Mouse (Mus musculus) stomach, embryonic 16.5 days (tissue): ENCODE results near the gene Map3k6. TPM values are rescaled to one million over a fixed set of nuclear protein-coding genes. Genes with fewer than 3 reads are reported as not detected.
A peak's percentile ranks its signal among the peaks of the same experiment; 100 is the strongest.

Experiments
- ATAC-seq: fragments of 200-750 bp; cut with Nextera tagmentation; 2 replicates; pipeline ENCODE4 v1.8.0; 2017; ENCODE audit warnings: moderate number of reproducible peaks, moderate TSS enrichment; ENCODE audit not compliant: insufficient read depth, low FRiP score
- H3K27ac ChIP-seq: fragments of 300-500 bp; sonication (generic); 2 replicates; pipeline ENCODE4 v1.5.1; 2014; ENCODE audit warnings: low read length
- H3K27me3 ChIP-seq: fragments of 300-500 bp; sonication (generic); 2 replicates; pipeline ENCODE4 v1.6.1; 2014; ENCODE audit warnings: low read length, control low read depth, mixed read lengths; ENCODE audit not compliant: control insufficient read depth, insufficient read depth
- H3K36me3 ChIP-seq: fragments of 300-500 bp; sonication (generic); 2 replicates; pipeline ENCODE4 v1.6.1; 2014; ENCODE audit warnings: low read length; ENCODE audit not compliant: control insufficient read depth, insufficient read depth
- H3K4me1 ChIP-seq: fragments of 300-500 bp; sonication (generic); 2 replicates; pipeline ENCODE4 v1.6.1; 2014; ENCODE audit warnings: low read length, control low read depth, mixed read lengths; ENCODE audit not compliant: control insufficient read depth, insufficient read depth
- H3K4me2 ChIP-seq: fragments of 300-500 bp; sonication (generic); 2 replicates; pipeline ENCODE4 v1.6.1; 2014; ENCODE audit warnings: low read depth, low read length, mixed read lengths
- H3K4me3 ChIP-seq: fragments of 300-500 bp; sonication (generic); replicated peaks from 2 replicates; pipeline ENCODE4 v1.5.1; 2014; ENCODE audit warnings: mild to moderate bottlenecking, low read length
- H3K9ac ChIP-seq: fragments of 300-500 bp; sonication (generic); 2 replicates; pipeline ENCODE4 v1.6.1; 2014; ENCODE audit warnings: low read length
- H3K9me3 ChIP-seq: fragments of 300-500 bp; sonication (generic); replicated peaks from 2 replicates; pipeline ENCODE4 v1.6.1; 2016; ENCODE audit warnings: low read length, control low read depth; ENCODE audit not compliant: control insufficient read depth
- WGBS: fragments of 180-500 bp; shearing (Covaris S2); extraction: QIAGEN DNeasy Blood & Tissue Kit; methylation state at CpG from one replicate; pipeline ENCODE4 v1.1.7; 2014; 5-methylcytosine and 5-hydroxymethylcytosine counted together
- polyA plus RNA-seq: library from polyadenylated mRNA; unstranded; fragments of >200 nt; fragmentation: Nextera tagmentation; extraction: Ambion mirVana; gene quantifications from 2 replicates; pipeline ENCODE4 v1.2.1, GENCODE M21; 2015

The Map3k6 gene
- polyA plus RNA-seq, 1 experiment from 2014 or later = 17.1 TPM

- Histone ChIP-seq H3K4me3 (no peak overlapping the region), H3K9ac (peak overlapping the region; percentile 38), H3K36me3 (peaks cover 8% of the 10 kb centered on the region), H3K4me1 (peaks cover 55% of the 10 kb centered on the region), H3K9me3 (no peaks in the 10 kb centered on the region), H3K27me3 (no peaks in the 10 kb centered on the region), H3K4me2 (peak overlapping the region; percentile 10; the same call in 1 of the 2 replicates), H3K27ac (peak overlapping the region; percentile 74)
- ATAC-seq = peak; percentile 1; the same call in 1 of the 2 replicates
- 38% methylated on average over 21 of the region's 21 CpGs for WGBS
Observed at GRCm38 (mm10) chr4:133200343-133200742, 40.3 kb upstream of the Map3k6 start.

DNA sequence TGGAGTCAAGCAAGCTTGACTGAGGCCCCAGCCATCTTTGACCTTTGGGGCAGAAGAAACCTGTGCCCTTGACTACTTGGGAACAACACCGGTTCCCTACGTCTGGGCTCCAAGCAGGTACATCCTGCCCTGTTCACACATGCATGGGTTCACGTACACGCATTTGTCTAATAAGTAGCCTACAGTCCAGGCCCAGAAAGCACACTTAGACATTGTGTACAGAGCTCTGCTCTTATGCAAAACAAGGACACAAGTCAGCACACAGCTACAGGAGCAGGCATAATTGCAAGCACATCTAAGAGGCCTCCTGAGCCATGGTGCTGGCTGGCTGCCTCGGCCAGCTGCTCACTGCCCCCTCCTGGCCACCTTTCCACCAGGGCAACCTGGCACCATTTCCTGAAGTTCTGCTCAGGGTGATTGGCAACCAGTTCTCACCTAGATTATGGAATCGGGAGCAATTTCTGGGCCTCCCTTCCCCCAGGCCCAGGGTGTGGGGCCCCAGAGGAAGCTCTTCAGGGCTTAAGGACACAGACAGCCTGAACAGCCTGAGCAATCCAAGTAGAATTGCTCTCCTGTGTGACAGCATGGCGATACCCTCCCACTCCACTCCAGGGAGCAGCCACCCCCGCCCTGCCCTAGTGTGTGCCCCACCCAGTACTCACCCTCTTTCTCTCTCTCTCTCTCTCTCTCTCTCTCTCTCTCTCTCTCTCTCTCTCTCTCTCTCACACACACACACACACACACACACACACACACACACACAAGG lies 39.4 kb upstream of the Map3k6 start:
- Histone ChIP-seq H3K9me3 (no peaks in the 10 kb centered on the region), H3K36me3 (peaks cover 1% of the 10 kb centered on the region; the same call in 1 of the 2 replicates), H3K4me1 (peaks cover 55% of the 10 kb centered on the region), H3K27ac (peak overlapping the region; percentile 74), H3K27me3 (no peaks in the 10 kb centered on the region), H3K4me3 (no peak overlapping the region), H3K9ac (peak overlapping the region; percentile 41), H3K4me2 (no peak overlapping the region)
- ATAC-seq = peak; percentile 26; the same call in 1 of the 2 replicates
- WGBS = 56% methylated on average over 8 of the region's 8 CpGs

DNA sequence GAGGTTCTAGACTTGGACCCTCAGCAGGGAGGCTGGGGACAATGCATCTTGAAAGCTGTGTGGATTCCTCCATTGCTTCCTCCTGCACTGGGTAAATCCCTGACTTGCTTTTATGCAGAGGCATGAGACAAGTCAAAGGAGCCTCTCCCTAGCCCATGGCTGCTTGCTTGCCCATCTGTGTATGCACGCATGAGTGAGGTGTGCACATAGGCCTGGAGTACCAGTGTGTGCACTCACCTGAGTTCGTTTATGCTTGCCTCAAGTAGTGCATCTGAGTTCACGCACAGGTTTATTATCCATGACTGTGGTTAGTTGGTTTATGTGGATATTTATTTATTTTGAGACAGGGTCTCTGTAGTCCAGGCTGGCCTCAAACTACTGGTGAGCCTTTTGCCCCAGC lies 38.4 kb upstream of the Map3k6 start:
- Histone ChIP-seq H3K27me3 (no peaks in the 10 kb centered on the region), H3K9ac (no peak overlapping the region), H3K4me2 (no peak overlapping the region), H3K36me3 (no peaks in the 10 kb centered on the region), H3K9me3 (no peaks in the 10 kb centered on the region), H3K27ac (no peak overlapping the region), H3K4me1 (peaks cover 48% of the 10 kb centered on the region), H3K4me3 (no peak overlapping the region)
- ATAC-seq = no peak
- 94% methylated on average over 3 of the region's 3 CpGs for WGBS

- no peak overlapping the region for H3K27ac ChIP-seq
- no peaks in the 10 kb centered on the region for H3K27me3 ChIP-seq
- 67% methylated on average over 3 of the region's 3 CpGs for WGBS
- no peak for ATAC-seq
- no peaks in the 10 kb centered on the region for H3K36me3 ChIP-seq
- no peak overlapping the region for H3K4me3 ChIP-seq
- no peak overlapping the region for H3K9ac ChIP-seq
- no peak overlapping the region for H3K4me2 ChIP-seq
- H3K4me1 ChIP-seq = peaks cover 35% of the 10 kb centered on the region
- no peaks in the 10 kb centered on the region for H3K9me3 ChIP-seq
Observed at GRCm38 (mm10) chr4:133203591-133203990, 37.0 kb upstream of the Map3k6 start.

GRCm38 (mm10) chr4:133204379-133204778 lies 36.2 kb upstream of the Map3k6 start:
- 30% methylated on average over 7 of the region's 7 CpGs for WGBS
- Histone ChIP-seq H3K4me3 (no peak overlapping the region), H3K4me2 (no peak overlapping the region), H3K27me3 (no peaks in the 10 kb centered on the region), H3K27ac (peak overlapping the region; percentile 17; the same call in 1 of the 2 replicates), H3K4me1 (peaks cover 29% of the 10 kb centered on the region), H3K36me3 (no peaks in the 10 kb centered on the region), H3K9ac (peak overlapping the region; percentile 4), H3K9me3 (no peaks in the 10 kb centered on the region)
- no peak for ATAC-seq

DNA sequence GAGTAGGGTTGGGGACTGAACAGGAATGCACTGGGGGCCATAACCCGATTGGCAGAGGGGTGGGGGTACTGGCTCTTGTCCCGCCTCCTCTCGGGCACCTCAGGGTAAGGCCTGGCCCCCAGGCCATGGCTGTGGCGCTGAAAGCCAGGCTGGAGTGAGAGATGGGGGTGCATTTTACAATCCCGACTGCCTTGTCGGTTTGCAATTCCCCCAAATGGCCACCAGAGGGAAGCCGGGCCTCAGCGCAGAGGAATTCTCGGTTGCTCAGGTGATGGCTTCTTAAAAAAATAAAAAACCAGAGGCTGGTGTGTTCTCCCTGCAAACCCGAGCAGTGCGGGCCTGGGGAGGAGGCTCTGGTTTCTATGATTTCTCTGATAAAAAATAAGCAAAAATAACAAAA lies 31.3 kb upstream of the Map3k6 start:
- 5% methylated on average over 11 of the region's 11 CpGs for WGBS

GRCm38 (mm10) chr4:133210023-133210787 lies 30.4 kb upstream of the Map3k6 start:
- ATAC-seq = no peak
- Histone ChIP-seq H3K9ac (no peak overlapping the region), H3K4me2 (no peak overlapping the region), H3K9me3 (no peaks in the 10 kb centered on the region), H3K4me1 (peaks cover 18% of the 10 kb centered on the region), H3K36me3 (no peaks in the 10 kb centered on the region), H3K27ac (no peak overlapping the region), H3K27me3 (peaks cover 10% of the 10 kb centered on the region), H3K4me3 (no peak overlapping the region)
- 90% methylated on average over 24 of the region's 24 CpGs for WGBS

More for the DNA sequence above, 31.3 kb upstream of the Map3k6 start:
- no peak overlapping the region for H3K9ac ChIP-seq
- H3K4me2 ChIP-seq = no peak overlapping the region
- no peaks in the 10 kb centered on the region for H3K36me3 ChIP-seq
- H3K27ac ChIP-seq = no peak overlapping the region
- peaks cover 8% of the 10 kb centered on the region for H3K27me3 ChIP-seq
- H3K4me3 ChIP-seq = no peak overlapping the region
- H3K9me3 ChIP-seq = no peaks in the 10 kb centered on the region
- ATAC-seq = no peak
- H3K4me1 ChIP-seq = peaks cover 22% of the 10 kb centered on the region

DNA sequence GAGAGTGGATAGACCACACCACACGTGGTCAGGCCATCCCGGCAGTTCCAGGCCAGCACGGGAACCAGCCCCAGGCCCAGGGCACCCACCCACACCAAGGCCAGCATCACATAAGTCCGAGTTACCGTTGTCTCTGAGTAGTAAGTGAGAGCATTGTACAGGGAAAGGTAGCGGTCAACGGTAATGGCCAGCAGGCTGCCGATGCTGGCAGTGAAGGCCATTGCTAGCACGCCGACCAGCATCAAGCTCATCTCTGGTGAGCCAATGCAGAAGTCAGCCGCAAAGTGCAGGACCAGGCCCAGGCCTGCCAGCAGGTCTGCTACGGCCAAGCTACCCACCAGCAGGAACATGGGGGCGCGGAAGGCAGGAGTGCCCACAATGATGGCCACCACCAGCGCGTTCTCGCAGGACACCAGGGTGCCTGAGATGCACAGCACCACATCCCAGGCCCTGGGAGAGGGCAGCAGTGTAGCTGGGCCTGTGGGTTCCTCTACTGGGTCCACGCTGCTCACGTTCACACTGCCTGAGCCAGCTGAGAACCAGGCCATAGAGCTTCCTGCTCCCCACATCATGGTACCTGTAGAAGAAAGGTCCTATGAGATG lies 29.7 kb upstream of the Map3k6 start:
- Histone ChIP-seq H3K27ac (no peak overlapping the region), H3K27me3 (peaks cover 10% of the 10 kb centered on the region), H3K9me3 (no peaks in the 10 kb centered on the region), H3K4me1 (peaks cover 18% of the 10 kb centered on the region), H3K4me2 (no peak overlapping the region), H3K9ac (no peak overlapping the region), H3K4me3 (no peak overlapping the region), H3K36me3 (no peaks in the 10 kb centered on the region)
- WGBS = 94% methylated on average over 19 of the region's 19 CpGs
- ATAC-seq = no peak
